Mouse (Mus musculus) embryonic facial prominence, embryonic 12.5 days (tissue): ENCODE measurements at regions not wholly inside any gene's neighbourhood (a gene's known extent, or its start where the extent isn't known, plus 50 kb on each side); places are given as distances from the start of the nearest gene placed in this dataset.

ENCODE experiments used
- ATAC-seq: fragments of 200-750 bp; cut with Nextera tagmentation; 2 replicates; pipeline ENCODE4 v1.8.0; 2017; ENCODE audit not compliant: insufficient number of reproducible peaks, insufficient read depth, low FRiP score, low TSS enrichment
- H3K27ac ChIP-seq: fragments of 300-500 bp; sonication (generic); 2 replicates; pipeline ENCODE4 v1.5.1; 2016; ENCODE audit warnings: mild to moderate bottlenecking
- H3K27me3 ChIP-seq: fragments of 300-500 bp; sonication (generic); 2 replicates; pipeline ENCODE4 v1.6.1; 2016; ENCODE audit warnings: mild to moderate bottlenecking, moderate library complexity
- H3K36me3 ChIP-seq: fragments of 300-500 bp; sonication (generic); 2 replicates; pipeline ENCODE4 v1.6.1; 2016; ENCODE audit warnings: mild to moderate bottlenecking
- H3K4me1 ChIP-seq: fragments of 300-500 bp; sonication (generic); 2 replicates; pipeline ENCODE4 v1.6.1; 2016
- H3K4me2 ChIP-seq: fragments of 300-500 bp; sonication (generic); replicated peaks from 2 replicates; pipeline ENCODE4 v1.6.1; 2016; ENCODE audit warnings: mild to moderate bottlenecking, moderate library complexity
- H3K4me3 ChIP-seq: fragments of 300-500 bp; sonication (generic); 2 replicates; pipeline ENCODE4 v1.5.1; 2016; ENCODE audit warnings: mild to moderate bottlenecking
- H3K9ac ChIP-seq: fragments of 300-500 bp; sonication (generic); 2 replicates; pipeline ENCODE4 v1.6.1; 2016; ENCODE audit warnings: mild to moderate bottlenecking, moderate library complexity
- H3K9me3 ChIP-seq: fragments of 300-500 bp; sonication (generic); 2 replicates; pipeline ENCODE4 v1.6.1; 2016; ENCODE audit warnings: mild to moderate bottlenecking, moderate library complexity
- WGBS: fragments of 180-500 bp; shearing (Covaris S2); methylation state at CpG from one replicate; pipeline ENCODE4 v1.1.7; 2016; 5-methylcytosine and 5-hydroxymethylcytosine counted together

DNA sequence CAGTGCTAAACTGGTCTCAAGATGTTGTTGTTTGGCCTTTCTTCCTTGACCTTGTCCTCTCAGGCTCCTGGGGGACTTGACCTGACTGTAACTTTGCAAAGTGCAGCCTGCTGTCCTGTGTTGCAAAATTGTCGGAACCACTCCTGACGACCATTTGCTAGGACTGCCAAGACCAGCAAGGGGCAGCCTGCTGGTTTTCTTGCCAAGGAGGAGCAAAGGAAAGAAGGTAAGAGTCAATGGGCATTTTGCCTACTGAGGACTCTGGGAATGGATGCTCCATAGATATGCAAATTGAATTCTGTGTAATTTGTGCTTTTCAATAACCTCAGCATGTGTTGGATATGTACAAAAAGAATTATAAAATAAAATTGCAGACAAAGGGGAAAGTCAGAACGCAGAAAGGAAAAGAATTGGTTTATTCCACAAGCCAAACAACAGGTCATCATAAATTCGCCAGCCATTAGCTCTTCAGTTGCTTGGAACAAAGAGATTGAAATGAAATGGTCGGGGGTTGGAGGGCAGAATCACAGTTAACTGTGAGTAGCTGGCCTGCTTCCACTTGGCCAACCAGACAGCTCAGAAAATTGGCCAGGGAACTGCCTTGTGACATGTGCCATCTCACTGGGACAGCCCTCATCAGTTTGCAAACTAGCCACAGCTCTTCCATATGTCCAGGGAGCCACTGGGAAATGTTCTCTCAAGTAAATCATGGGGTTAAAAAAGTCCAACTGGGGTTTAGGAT lies 256.5 kb upstream of the Gm10192 start:
- no peak for ATAC-seq
- Histone ChIP-seq H3K4me3 (no peak overlapping the region), H3K27me3 (no peaks in the 10 kb centered on the region), H3K9me3 (no peaks in the 10 kb centered on the region), H3K9ac (no peak overlapping the region), H3K4me1 (no peaks in the 10 kb centered on the region), H3K36me3 (no peaks in the 10 kb centered on the region), H3K27ac (no peak overlapping the region), H3K4me2 (no peak overlapping the region)
- 65% methylated on average over 5 of the region's 5 CpGs for WGBS

DNA sequence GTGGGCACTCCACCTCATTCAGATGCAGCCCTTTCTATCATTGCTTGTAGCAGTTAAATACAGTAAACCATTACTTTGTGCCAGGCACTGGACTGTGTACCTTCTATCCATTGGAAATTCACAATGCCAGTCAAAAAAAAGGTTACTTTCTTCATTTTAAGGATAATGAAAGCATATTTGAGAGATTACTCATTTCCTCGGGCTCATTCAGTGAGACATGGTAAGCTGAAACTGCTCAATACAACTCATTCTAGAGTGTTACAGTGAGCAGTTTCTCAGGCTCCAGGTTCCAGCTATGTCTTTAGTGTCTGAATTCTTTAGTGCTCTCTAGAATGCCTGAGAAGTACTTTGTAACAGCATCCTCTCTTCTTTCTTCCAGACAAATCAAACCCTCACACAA lies 249.7 kb upstream of the Gm10192 start:
- WGBS, result 63% methylated on average over 1 of the region's 1 CpGs
- Histone ChIP-seq H3K9me3 (no peaks in the 10 kb centered on the region), H3K27ac (no peak overlapping the region), H3K4me3 (no peak overlapping the region), H3K4me2 (no peak overlapping the region), H3K27me3 (no peaks in the 10 kb centered on the region), H3K9ac (no peak overlapping the region), H3K36me3 (no peaks in the 10 kb centered on the region), H3K4me1 (no peaks in the 10 kb centered on the region)
- no peak for ATAC-seq

DNA sequence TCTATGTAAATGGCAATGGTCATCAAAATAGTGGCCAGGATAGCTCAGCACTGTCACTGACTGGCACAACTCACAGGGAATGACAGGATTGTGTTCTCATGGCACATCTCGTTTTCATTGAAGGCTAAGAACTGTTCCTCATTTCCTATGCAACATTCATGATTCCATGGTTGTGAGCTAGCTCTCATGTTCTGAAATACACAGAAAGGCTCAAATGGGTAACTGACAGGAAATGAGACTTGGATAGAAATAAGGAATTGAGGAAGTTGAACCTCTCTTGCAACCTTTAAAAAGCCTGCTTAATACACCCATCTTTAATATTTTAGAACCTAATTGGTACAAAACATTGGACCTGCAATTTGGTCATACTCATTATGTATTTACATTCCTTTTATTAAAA lies 249.1 kb upstream of the Gm10192 start:
- Histone ChIP-seq H3K9me3 (no peaks in the 10 kb centered on the region), H3K4me3 (no peak overlapping the region), H3K27me3 (no peaks in the 10 kb centered on the region), H3K36me3 (no peaks in the 10 kb centered on the region), H3K27ac (no peak overlapping the region), H3K9ac (no peak overlapping the region), H3K4me2 (no peak overlapping the region), H3K4me1 (no peaks in the 10 kb centered on the region)
- no peak for ATAC-seq
- 79% methylated on average over 1 of the region's 1 CpGs for WGBS

DNA sequence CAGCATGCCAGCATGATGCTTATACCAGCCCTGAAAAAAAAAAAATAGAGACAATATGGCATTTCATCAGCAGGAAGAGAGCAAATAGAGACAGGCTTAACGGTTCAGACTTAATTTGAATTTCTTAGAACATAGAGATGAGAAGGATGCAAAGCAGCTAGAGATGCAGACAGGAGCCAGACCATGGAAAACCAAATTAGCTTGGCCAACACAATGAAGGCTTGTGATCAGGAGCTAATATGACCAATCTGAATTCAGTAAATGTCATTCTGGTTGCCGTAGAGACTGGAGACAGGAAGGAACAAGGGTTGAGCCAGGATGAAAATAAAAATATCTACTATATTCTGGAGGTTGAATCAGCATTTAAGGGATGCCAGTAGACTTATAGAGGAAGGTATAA lies 248.3 kb upstream of the Gm10192 start:
- WGBS, result 59% methylated on average over 2 of the region's 2 CpGs
- Histone ChIP-seq H3K27me3 (no peaks in the 10 kb centered on the region), H3K36me3 (no peaks in the 10 kb centered on the region), H3K4me3 (no peak overlapping the region), H3K4me2 (no peak overlapping the region), H3K4me1 (no peaks in the 10 kb centered on the region), H3K9me3 (no peaks in the 10 kb centered on the region), H3K27ac (no peak overlapping the region), H3K9ac (no peak overlapping the region)
- ATAC-seq, result no peak

DNA sequence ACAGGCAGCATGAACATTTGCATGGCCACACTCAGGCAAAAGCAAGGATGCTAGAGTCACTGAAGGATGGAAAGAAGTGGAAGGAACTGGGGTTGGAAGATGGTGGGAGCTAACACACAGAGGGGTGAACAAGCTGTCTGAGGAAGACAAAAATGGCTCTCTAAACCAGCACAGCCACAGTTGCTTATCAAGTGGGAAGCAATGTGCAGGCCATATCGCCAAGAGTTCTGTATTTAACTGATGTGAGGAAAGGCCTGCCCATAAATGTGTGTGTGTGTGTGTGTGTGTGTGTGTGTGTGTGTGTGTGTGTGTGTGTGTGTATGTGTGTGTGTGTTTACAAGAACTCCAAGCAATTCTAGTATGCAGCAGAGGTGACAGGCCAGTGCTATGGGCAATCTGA lies 236.9 kb upstream of the Gm10192 start:
- Histone ChIP-seq H3K9me3 (no peaks in the 10 kb centered on the region), H3K9ac (no peak overlapping the region), H3K4me2 (no peak overlapping the region), H3K36me3 (no peaks in the 10 kb centered on the region), H3K4me1 (no peaks in the 10 kb centered on the region), H3K27me3 (no peaks in the 10 kb centered on the region), H3K4me3 (no peak overlapping the region), H3K27ac (no peak overlapping the region)
- no peak for ATAC-seq
- 96% methylated on average over 1 of the region's 1 CpGs for WGBS

DNA sequence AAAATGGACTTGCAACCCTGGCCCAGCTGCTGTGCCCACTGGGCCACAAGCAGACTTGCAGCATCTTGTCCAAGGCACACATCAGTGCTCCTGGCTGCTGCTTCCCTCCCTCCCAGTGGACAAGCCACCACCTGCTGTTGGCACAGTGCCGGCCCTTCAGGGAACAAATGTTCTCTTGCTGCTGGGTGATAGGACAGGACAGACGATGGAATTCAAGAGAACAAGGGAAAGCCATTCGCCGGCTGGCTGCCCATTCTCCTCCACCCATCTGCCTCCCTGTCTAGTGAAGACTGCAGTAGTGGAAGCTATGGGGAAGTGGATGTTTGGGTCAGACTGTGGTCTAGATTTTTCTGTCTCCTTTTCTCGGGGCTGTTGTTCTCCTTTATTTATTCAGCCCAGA lies 235.7 kb upstream of the Gm10192 start:
- no peaks in the 10 kb centered on the region for H3K36me3 ChIP-seq
- H3K4me1 ChIP-seq, result no peaks in the 10 kb centered on the region
- no peaks in the 10 kb centered on the region for H3K27me3 ChIP-seq
- H3K4me3 ChIP-seq, result no peak overlapping the region
- no peaks in the 10 kb centered on the region for H3K9me3 ChIP-seq
- peak; percentile 77; the same call in 1 of the 2 replicates for ATAC-seq
- no peak overlapping the region for H3K27ac ChIP-seq
- H3K9ac ChIP-seq, result no peak overlapping the region
- WGBS, result 40% methylated on average over 5 of the region's 5 CpGs
- no peak overlapping the region for H3K4me2 ChIP-seq

DNA sequence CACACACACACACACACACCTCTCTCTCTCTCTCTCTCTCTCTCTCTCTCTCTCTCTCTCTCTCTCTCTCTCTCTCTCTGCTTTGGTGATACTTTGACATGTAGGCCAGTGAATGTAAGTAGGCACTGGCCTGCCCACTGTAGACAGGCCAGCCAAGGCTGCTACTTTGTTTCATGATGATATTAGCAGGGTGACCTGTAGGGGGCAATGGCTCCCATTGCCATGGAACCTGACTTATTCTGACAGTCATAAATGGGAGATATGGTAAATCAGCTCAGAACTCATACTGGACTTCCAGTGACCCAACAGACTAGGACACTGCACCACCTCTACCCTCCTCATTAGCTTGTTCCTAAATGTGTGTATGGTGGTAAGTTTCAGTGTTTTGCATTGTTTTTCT lies 235.0 kb upstream of the Gm10192 start:
- Histone ChIP-seq H3K9me3 (no peaks in the 10 kb centered on the region), H3K4me3 (no peak overlapping the region), H3K9ac (no peak overlapping the region), H3K27me3 (no peaks in the 10 kb centered on the region), H3K36me3 (no peaks in the 10 kb centered on the region), H3K27ac (no peak overlapping the region), H3K4me2 (no peak overlapping the region), H3K4me1 (no peaks in the 10 kb centered on the region)
- no peak for ATAC-seq

DNA sequence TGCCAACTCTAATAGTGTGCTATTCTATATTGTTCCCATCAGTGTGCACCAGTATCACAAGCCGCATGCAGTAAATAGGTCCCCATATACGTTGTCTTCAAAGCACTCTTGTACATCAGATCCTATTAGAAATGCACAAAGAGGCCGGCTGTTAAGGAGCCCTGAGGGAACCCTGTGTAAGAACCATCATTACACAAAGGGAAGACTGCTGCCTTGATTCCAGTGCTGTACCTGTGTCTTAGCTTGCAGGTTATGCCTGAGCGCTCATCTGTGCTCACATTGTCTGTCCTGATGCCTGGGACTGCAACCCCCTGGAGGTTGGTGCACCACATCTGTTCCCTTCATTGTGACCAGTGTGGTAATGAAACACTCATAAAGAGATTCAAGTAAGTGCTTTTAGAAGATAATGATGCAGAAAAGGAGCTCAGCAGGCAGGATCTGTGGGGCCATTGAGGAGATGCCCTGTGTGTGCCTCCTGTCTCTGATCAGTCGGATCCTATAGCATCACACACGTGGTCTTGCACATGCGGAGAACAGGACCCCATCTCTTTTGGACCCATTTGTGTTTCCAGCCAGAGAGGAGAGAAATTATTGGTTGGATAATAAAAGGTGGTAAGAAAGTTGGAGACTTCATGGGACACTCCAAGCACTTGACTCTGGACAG lies 225.8 kb upstream of the Gm10192 start:
- Histone ChIP-seq H3K27ac (no peak overlapping the region), H3K9me3 (no peaks in the 10 kb centered on the region), H3K4me3 (no peak overlapping the region), H3K4me2 (no peak overlapping the region), H3K4me1 (no peaks in the 10 kb centered on the region), H3K36me3 (no peaks in the 10 kb centered on the region), H3K9ac (no peak overlapping the region), H3K27me3 (no peaks in the 10 kb centered on the region)
- 0 out of 2 replicates have a peak, but pooled peaks have one; percentile 64 for ATAC-seq
- 64% methylated on average over 7 of the region's 7 CpGs for WGBS

DNA sequence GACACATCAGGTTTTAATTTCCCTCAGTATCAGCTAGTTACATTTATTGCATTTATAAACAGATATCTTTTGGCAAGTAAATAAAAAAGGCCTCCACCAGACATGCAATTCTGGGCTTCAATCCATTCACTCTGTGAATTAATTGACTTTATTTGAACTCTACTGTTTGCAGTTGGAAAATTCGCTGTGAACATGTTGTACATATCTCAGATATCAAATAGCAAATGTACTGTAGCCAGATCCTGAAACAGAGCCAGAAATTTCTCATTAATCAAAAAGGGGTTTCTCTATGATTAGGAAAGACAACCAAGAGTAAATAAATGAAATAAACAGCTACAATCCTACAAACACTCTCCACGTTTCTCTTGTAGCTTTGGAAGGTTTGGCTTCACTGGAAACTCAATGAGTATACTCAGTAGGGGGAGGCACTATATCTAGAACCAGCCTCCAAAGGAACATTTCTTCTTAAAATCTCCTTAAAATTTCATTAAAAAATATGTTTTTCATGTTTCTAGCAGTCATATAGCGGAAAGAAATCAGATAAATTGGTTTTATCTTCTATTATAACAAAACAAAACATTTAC lies 211.8 kb upstream of the Gm10192 start:
- no peak overlapping the region for H3K4me2 ChIP-seq
- H3K4me3 ChIP-seq, result no peak overlapping the region
- H3K9ac ChIP-seq, result no peak overlapping the region
- H3K4me1 ChIP-seq, result no peaks in the 10 kb centered on the region
- no peak for ATAC-seq
- no peaks in the 10 kb centered on the region for H3K36me3 ChIP-seq
- H3K9me3 ChIP-seq, result no peaks in the 10 kb centered on the region
- no peaks in the 10 kb centered on the region for H3K27me3 ChIP-seq
- H3K27ac ChIP-seq, result no peak overlapping the region
- 73% methylated on average over 3 of the region's 3 CpGs for WGBS

DNA sequence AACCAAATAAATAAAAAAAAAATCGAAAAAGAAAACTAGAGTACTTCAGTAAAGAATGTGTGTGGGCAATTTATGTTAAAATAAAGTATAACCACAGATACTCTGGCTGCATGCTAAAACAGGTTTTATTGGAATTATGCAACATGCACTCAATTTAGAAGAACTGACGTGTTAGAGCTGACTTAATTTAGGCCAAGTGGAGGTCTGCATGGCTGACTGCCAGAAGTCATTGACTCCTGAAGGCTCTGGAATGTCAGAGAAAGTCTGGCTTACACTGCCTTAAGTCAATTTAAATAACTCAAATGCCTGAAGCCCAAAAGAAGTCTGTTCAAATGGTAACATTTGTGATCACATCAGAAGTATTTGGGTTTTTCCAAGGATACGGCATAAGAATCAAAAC lies 198.1 kb upstream of the Gm10192 start:
- Histone ChIP-seq H3K36me3 (no peaks in the 10 kb centered on the region), H3K9ac (no peak overlapping the region), H3K4me1 (peaks cover 5% of the 10 kb centered on the region; the same call in 1 of the 2 replicates), H3K27me3 (no peaks in the 10 kb centered on the region), H3K27ac (no peak overlapping the region), H3K4me3 (no peak overlapping the region), H3K9me3 (no peaks in the 10 kb centered on the region), H3K4me2 (no peak overlapping the region)
- WGBS, result 35% methylated on average over 3 of the region's 3 CpGs
- ATAC-seq, result no peak

DNA sequence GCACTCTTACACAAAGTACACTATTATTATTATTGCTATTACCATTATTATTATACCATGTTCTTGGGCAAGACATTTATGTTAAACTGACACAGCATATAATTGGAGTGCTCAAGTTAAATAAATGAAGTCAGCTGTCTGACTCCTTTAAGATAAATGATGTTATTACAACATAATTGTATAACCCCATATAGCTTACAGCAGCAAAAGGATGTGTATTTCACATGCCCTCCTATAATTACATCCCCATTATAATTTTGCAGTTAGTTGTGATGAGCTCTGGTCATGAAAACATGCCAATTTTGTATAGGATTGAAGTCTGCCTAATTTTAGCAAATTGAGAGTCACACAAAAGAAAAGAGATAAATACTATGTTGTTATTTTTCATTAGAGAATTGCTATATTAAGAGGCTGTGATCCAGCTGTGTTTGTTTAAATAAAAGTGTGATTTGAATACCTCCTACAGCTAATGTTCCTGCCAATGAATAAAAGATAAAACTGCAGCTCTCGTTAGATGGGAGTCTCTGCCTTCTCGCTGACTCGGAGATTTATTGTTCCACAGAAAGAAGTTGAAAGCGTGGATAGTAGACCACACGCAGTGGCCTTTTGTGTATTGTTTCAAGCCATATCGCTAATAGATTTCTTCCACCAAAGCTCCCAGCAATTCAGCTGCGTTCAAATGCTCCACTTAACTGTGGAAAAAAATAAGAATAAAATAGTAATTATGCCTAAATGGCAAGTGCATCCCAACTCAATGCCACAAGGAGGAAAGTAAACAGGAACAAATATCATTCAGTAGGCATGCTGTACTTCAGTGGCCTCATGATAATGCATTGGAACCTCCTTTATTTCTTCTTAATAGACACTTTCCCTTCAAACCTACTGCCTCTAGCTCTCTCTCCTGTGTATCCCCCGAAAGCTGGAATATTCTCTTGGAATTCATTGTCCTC lies 194.9 kb upstream of the Gm10192 start:
- Histone ChIP-seq H3K4me2 (no peak overlapping the region), H3K9ac (no peak overlapping the region), H3K27me3 (no peaks in the 10 kb centered on the region), H3K4me3 (no peak overlapping the region), H3K27ac (no peak overlapping the region), H3K9me3 (no peaks in the 10 kb centered on the region), H3K4me1 (peaks cover 5% of the 10 kb centered on the region; the same call in 1 of the 2 replicates), H3K36me3 (no peaks in the 10 kb centered on the region)
- WGBS, result 69% methylated on average over 8 of the region's 8 CpGs
- no peak for ATAC-seq
